Mouse (Mus musculus) neural tube, embryonic 15.5 days (tissue): ENCODE measurements at regions not wholly inside any gene's neighbourhood (a gene's known extent, or its start where the extent isn't known, plus 50 kb on each side); places are given as distances from the start of the nearest gene placed in this dataset.

Source experiments
- ATAC-seq: fragments of 200-750 bp; cut with Nextera tagmentation; 2 replicates; pipeline ENCODE4 v1.8.0; 2017; ENCODE audit warnings: mild to moderate bottlenecking, moderate TSS enrichment, moderate library complexity; ENCODE audit not compliant: low FRiP score
- H3K27ac ChIP-seq: fragments of 300-500 bp; sonication (generic); replicated peaks from 2 replicates; pipeline ENCODE4 v1.5.1; 2015; ENCODE audit warnings: mild to moderate bottlenecking, inconsistent platforms
- H3K27me3 ChIP-seq: fragments of 300-500 bp; sonication (generic); replicated peaks from 2 replicates; pipeline ENCODE4 v1.6.1; 2015; ENCODE audit warnings: inconsistent platforms
- H3K36me3 ChIP-seq: fragments of 300-500 bp; sonication (generic); 2 replicates; pipeline ENCODE4 v1.6.1; 2015; ENCODE audit warnings: inconsistent platforms
- H3K4me1 ChIP-seq: fragments of 300-500 bp; sonication (generic); 2 replicates; pipeline ENCODE4 v1.6.1; 2015; ENCODE audit warnings: inconsistent platforms
- H3K4me2 ChIP-seq: fragments of 300-500 bp; sonication (generic); 2 replicates; pipeline ENCODE4 v1.6.1; 2015; ENCODE audit warnings: inconsistent platforms, mild to moderate bottlenecking, moderate library complexity
- H3K4me3 ChIP-seq: fragments of 300-500 bp; sonication (generic); replicated peaks from 2 replicates; pipeline ENCODE4 v1.5.1; 2015; ENCODE audit warnings: mild to moderate bottlenecking, inconsistent platforms
- H3K9ac ChIP-seq: fragments of 300-500 bp; sonication (generic); replicated peaks from 2 replicates; pipeline ENCODE4 v1.6.1; 2015; ENCODE audit warnings: mild to moderate bottlenecking, inconsistent platforms
- H3K9me3 ChIP-seq: fragments of 300-500 bp; sonication (generic); replicated peaks from 2 replicates; pipeline ENCODE4 v1.6.1; 2016; ENCODE audit warnings: inconsistent platforms
- WGBS: fragments of 180-500 bp; shearing (Covaris S2); methylation state at CpG from one replicate; pipeline ENCODE4 v1.1.7; 2015; ENCODE audit warnings: mixed read lengths; 5-methylcytosine and 5-hydroxymethylcytosine counted together

GRCm38 (mm10) chr3:156376717-156377116 lies 184.9 kb upstream of the Negr1 start:
- Histone ChIP-seq H3K36me3 (no peaks in the 10 kb centered on the region), H3K27ac (no peak overlapping the region), H3K27me3 (no peaks in the 10 kb centered on the region), H3K4me1 (0 out of 2 replicates have a peak, but pooled peaks cover 4% of the 10 kb centered on the region), H3K9ac (no peak overlapping the region), H3K4me2 (no peak overlapping the region), H3K4me3 (no peak overlapping the region), H3K9me3 (no peaks in the 10 kb centered on the region)
- ATAC-seq = no peak

- ATAC-seq = no peak
- Histone ChIP-seq H3K4me1 (no peaks in the 10 kb centered on the region), H3K27me3 (no peaks in the 10 kb centered on the region), H3K9ac (no peak overlapping the region), H3K4me2 (no peak overlapping the region), H3K9me3 (no peaks in the 10 kb centered on the region), H3K27ac (no peak overlapping the region), H3K36me3 (no peaks in the 10 kb centered on the region), H3K4me3 (no peak overlapping the region)
Measured at GRCm38 (mm10) chr3:156382919-156383318, 178.7 kb upstream of the Negr1 start.

- Histone ChIP-seq H3K27me3 (no peaks in the 10 kb centered on the region), H3K4me1 (no peaks in the 10 kb centered on the region), H3K9me3 (no peaks in the 10 kb centered on the region), H3K27ac (no peak overlapping the region), H3K4me2 (no peak overlapping the region), H3K4me3 (no peak overlapping the region), H3K9ac (no peak overlapping the region), H3K36me3 (no peaks in the 10 kb centered on the region)
- 94% methylated on average over 3 of the region's 3 CpGs for WGBS
- ATAC-seq = no peak
Measured at GRCm38 (mm10) chr3:156406136-156406535, 155.5 kb upstream of the Negr1 start.

GRCm38 (mm10) chr3:156407112-156407511 lies 154.5 kb upstream of the Negr1 start:
- no peak overlapping the region for H3K27ac ChIP-seq
- H3K4me1 ChIP-seq = no peaks in the 10 kb centered on the region
- H3K4me2 ChIP-seq = no peak overlapping the region
- no peaks in the 10 kb centered on the region for H3K27me3 ChIP-seq
- no peak for ATAC-seq
- no peak overlapping the region for H3K9ac ChIP-seq
- H3K9me3 ChIP-seq = no peaks in the 10 kb centered on the region
- 89% methylated on average over 2 of the region's 2 CpGs for WGBS
- no peaks in the 10 kb centered on the region for H3K36me3 ChIP-seq
- no peak overlapping the region for H3K4me3 ChIP-seq

GRCm38 (mm10) chr3:156410126-156410525 lies 151.5 kb upstream of the Negr1 start:
- Histone ChIP-seq H3K4me3 (no peak overlapping the region), H3K9me3 (no peaks in the 10 kb centered on the region), H3K36me3 (no peaks in the 10 kb centered on the region), H3K4me2 (no peak overlapping the region), H3K27me3 (no peaks in the 10 kb centered on the region), H3K9ac (no peak overlapping the region), H3K27ac (no peak overlapping the region), H3K4me1 (no peaks in the 10 kb centered on the region)
- no peak for ATAC-seq
- WGBS = 56% methylated on average over 1 of the region's 1 CpGs

GRCm38 (mm10) chr3:156412757-156413156 lies 148.8 kb upstream of the Negr1 start:
- no peak overlapping the region for H3K27ac ChIP-seq
- ATAC-seq = no peak
- H3K9ac ChIP-seq = no peak overlapping the region
- no peaks in the 10 kb centered on the region for H3K36me3 ChIP-seq
- no peaks in the 10 kb centered on the region for H3K27me3 ChIP-seq
- H3K4me1 ChIP-seq = no peaks in the 10 kb centered on the region
- no peaks in the 10 kb centered on the region for H3K9me3 ChIP-seq
- WGBS = 72% methylated on average over 3 of the region's 3 CpGs
- no peak overlapping the region for H3K4me3 ChIP-seq
- no peak overlapping the region for H3K4me2 ChIP-seq

GRCm38 (mm10) chr3:156414431-156415427 lies 146.9 kb upstream of the Negr1 start:
- H3K4me1 ChIP-seq = no peaks in the 10 kb centered on the region
- no peak overlapping the region for H3K4me2 ChIP-seq
- H3K9me3 ChIP-seq = no peaks in the 10 kb centered on the region
- H3K4me3 ChIP-seq = no peak overlapping the region
- no peaks in the 10 kb centered on the region for H3K27me3 ChIP-seq
- H3K9ac ChIP-seq = no peak overlapping the region
- no peak for ATAC-seq
- H3K27ac ChIP-seq = no peak overlapping the region
- no peaks in the 10 kb centered on the region for H3K36me3 ChIP-seq
- WGBS = 91% methylated on average over 13 of the region's 13 CpGs

GRCm38 (mm10) chr3:156418124-156418523 lies 143.5 kb upstream of the Negr1 start:
- no peak overlapping the region for H3K4me2 ChIP-seq
- H3K36me3 ChIP-seq = no peaks in the 10 kb centered on the region
- H3K9me3 ChIP-seq = no peaks in the 10 kb centered on the region
- no peaks in the 10 kb centered on the region for H3K27me3 ChIP-seq
- H3K4me1 ChIP-seq = no peaks in the 10 kb centered on the region
- no peak overlapping the region for H3K27ac ChIP-seq
- no peak overlapping the region for H3K4me3 ChIP-seq
- H3K9ac ChIP-seq = no peak overlapping the region
- ATAC-seq = no peak

GRCm38 (mm10) chr3:156423100-156423499 lies 138.5 kb upstream of the Negr1 start:
- no peak for ATAC-seq
- Histone ChIP-seq H3K36me3 (no peaks in the 10 kb centered on the region), H3K9me3 (no peaks in the 10 kb centered on the region), H3K9ac (no peak overlapping the region), H3K4me3 (no peak overlapping the region), H3K4me2 (no peak overlapping the region), H3K4me1 (no peaks in the 10 kb centered on the region), H3K27me3 (no peaks in the 10 kb centered on the region), H3K27ac (no peak overlapping the region)
- 62% methylated on average over 3 of the region's 3 CpGs for WGBS

- no peak for ATAC-seq
- Histone ChIP-seq H3K27ac (no peak overlapping the region), H3K9ac (no peak overlapping the region), H3K27me3 (no peaks in the 10 kb centered on the region), H3K4me3 (no peak overlapping the region), H3K9me3 (no peaks in the 10 kb centered on the region), H3K4me2 (no peak overlapping the region), H3K4me1 (no peaks in the 10 kb centered on the region), H3K36me3 (no peaks in the 10 kb centered on the region)
- 51% methylated on average over 4 of the region's 4 CpGs for WGBS
Measured at GRCm38 (mm10) chr3:156455042-156455441, 106.6 kb upstream of the Negr1 start.

- Histone ChIP-seq H3K27me3 (no peaks in the 10 kb centered on the region), H3K4me1 (no peaks in the 10 kb centered on the region), H3K27ac (no peak overlapping the region), H3K36me3 (no peaks in the 10 kb centered on the region), H3K4me2 (no peak overlapping the region), H3K4me3 (no peak overlapping the region), H3K9me3 (no peaks in the 10 kb centered on the region), H3K9ac (no peak overlapping the region)
- 77% methylated on average over 2 of the region's 2 CpGs for WGBS
- ATAC-seq = no peak
Measured at GRCm38 (mm10) chr3:156463299-156463698, 98.3 kb upstream of the Negr1 start.

- no peaks in the 10 kb centered on the region for H3K27me3 ChIP-seq
- WGBS = 85% methylated on average over 5 of the region's 5 CpGs
- no peaks in the 10 kb centered on the region for H3K9me3 ChIP-seq
- no peaks in the 10 kb centered on the region for H3K36me3 ChIP-seq
- no peak overlapping the region for H3K4me3 ChIP-seq
- no peak overlapping the region for H3K9ac ChIP-seq
- H3K4me2 ChIP-seq = no peak overlapping the region
- no peak for ATAC-seq
- no peak overlapping the region for H3K27ac ChIP-seq
- no peaks in the 10 kb centered on the region for H3K4me1 ChIP-seq
Measured at GRCm38 (mm10) chr3:156465601-156466000, 96.0 kb upstream of the Negr1 start.
